Mouse (Mus musculus): Measurements from ENCODE around the gene Klhl2. TPM values are rescaled to one million over a fixed set of nuclear protein-coding genes. Genes with fewer than 3 reads are reported as not detected.
A peak's percentile ranks its signal among the peaks of the same experiment; 100 is the strongest.

The Klhl2 gene
- polyA plus RNA-seq, 1 experiment from 2014 or later: 8.4 TPM

DNA sequence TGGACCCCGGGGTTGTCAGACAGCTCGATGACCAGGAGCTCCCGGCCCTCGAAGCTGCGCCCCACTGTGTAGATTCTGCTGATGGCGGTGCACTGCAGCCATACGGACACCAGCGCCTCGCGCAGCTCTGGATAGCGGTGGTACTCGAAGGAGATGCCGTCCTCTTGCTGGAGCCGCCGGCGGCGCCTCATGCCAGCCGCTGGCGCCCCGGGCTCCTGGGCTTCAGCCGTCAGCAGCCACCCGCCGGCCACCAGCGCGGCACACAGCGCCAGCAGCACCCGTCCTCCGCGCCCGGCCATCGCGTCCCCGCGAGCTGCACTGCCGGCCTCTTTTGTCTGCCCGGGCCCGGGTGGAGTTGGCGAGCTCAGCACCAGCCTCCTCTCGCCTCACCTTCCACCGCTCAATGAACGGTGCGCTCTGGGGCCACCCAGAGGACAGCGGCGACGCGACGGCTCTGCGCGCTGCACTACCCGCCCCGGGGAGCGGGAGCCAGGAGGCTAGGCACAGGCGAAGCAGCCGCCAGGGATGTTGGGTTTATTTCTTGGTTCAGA is 157.1 kb downstream of the Klhl2 start, which contains the start of gene Cpe:
Cpe (minus strand) TSS at position 404 of the 551 bp plus-strand sequence.
- peak; percentile 39 for DNase-seq (ENCODE audit: low spot score)

DNA sequence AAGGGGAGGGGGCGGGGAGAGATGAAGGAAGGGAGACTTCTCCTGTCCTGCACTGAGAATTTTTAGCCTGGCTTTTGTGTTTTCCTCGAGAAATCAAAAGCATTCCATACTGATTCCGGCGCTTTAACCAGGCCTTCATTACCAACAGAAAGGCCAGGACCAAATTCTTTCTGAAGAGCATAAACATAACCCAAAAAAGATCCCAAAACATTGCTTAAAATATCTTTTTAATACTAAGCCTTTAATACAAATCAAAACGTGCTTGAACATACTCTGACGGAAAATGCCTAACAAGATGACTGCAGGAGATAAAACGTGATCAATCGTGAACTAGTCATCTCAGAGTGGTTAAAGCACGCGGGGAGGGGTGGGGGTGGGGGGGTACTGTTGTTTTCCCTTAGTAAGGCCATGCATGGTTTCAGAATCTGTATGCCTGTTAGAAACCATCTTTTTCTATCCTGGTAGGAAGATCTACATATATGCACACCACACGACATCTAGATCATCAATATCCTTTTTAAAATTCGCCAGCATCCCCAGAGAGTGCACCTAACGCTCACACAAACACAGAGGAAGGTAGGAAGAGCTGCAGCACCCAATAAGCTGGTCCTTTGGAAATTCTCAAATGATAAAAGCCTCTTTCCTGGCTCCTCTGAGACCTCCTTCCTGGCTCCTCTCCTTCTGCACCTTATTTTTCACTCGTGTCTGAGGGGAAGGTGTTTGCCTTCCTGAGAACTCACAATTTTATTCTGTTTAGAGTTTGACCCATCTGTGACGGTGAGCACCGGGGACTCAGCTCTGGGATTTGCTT is 158.0 kb downstream of the Klhl2 start:
- no peak for DNase-seq (ENCODE audit: low spot score)

- no peak for DNase-seq (ENCODE audit: low spot score)
These were observed 159.0 kb downstream of the Klhl2 start for GRCm38 (mm10) chr8:64690845-64691244.

- DNase-seq (ENCODE audit: low spot score): no peak
These were observed 159.5 kb downstream of the Klhl2 start for GRCm38 (mm10) chr8:64690306-64690705.

Other genes with a start within 250 kb of the Klhl2 start
- 15.3 and 17.8 TPM in 2 replicates for gene Cpe, start 157.0 kb downstream of the Klhl2 start, polyA plus RNA-seq (2015; fragmentation: Nextera tagmentation; extraction: Ambion mirVana)
- gene Msmo1, start 116.2 kb downstream of the Klhl2 start, polyA plus RNA-seq (2015; fragmentation: Nextera tagmentation; extraction: Ambion mirVana): 58.5 and 62.0 TPM in 2 replicates
- gene Tmem192, start 97.2 kb upstream of the Klhl2 start, polyA plus RNA-seq (2015; fragmentation: Nextera tagmentation; extraction: Ambion mirVana): 49.7 and 54.5 TPM in 2 replicates
- gene Trim75, start 137.8 kb upstream of the Klhl2 start, polyA plus RNA-seq (2015; fragmentation: Nextera tagmentation; extraction: Ambion mirVana): not detected in 2 replicates
- gene Trim61, start 168.5 kb upstream of the Klhl2 start, polyA plus RNA-seq (2015; fragmentation: Nextera tagmentation; extraction: Ambion mirVana): not detected in 2 replicates
- gene Trim60, start 168.6 kb upstream of the Klhl2 start, polyA plus RNA-seq (2015; fragmentation: Nextera tagmentation; extraction: Ambion mirVana): not detected in 2 replicates
- 0.13 TPM in 1 of 2 replicates, not detected in the other for gene Apela, start 187.3 kb upstream of the Klhl2 start, polyA plus RNA-seq (2015; fragmentation: Nextera tagmentation; extraction: Ambion mirVana)
- not detected in 2 replicates for gene Gm10663, start 225.0 kb upstream of the Klhl2 start, polyA plus RNA-seq (2015; fragmentation: Nextera tagmentation; extraction: Ambion mirVana)